Mouse (Mus musculus) adrenal gland, postnatal 4 days (tissue): ENCODE measurements around the gene Pnmal2. TPM values are rescaled to one million over a fixed set of nuclear protein-coding genes. Genes with fewer than 3 reads are reported as not detected.

Experiments
- DNase-seq, 2 experiments: peaks; one replicate each; pipeline ENCODE4 v3.0.0; 2021 to 2022; ENCODE audit warnings: low spot score in 2 of 2, mixed read lengths in 2 of 2
- total RNA-seq, 2 experiments: library from RNA; stranded (reverse); gene quantifications; 2 replicates each; pipeline ENCODE4 v1.2.3; 2021

The Pnmal2 gene
- total RNA-seq, 2 experiments from 2014 or later = 40.7 to 42.6 TPM

GRCm38 (mm10) chr7:16916342-16917265 lies 27.9 kb upstream of the Pnmal2 start:
- DNase-seq = no peak

- no peak for DNase-seq
These were observed 27.0 kb upstream of the Pnmal2 start for GRCm38 (mm10) chr7:16917447-16917846.

GRCm38 (mm10) chr7:16918014-16918413 lies 26.5 kb upstream of the Pnmal2 start:
- no peak for DNase-seq

GRCm38 (mm10) chr7:16918670-16919069 lies 25.8 kb upstream of the Pnmal2 start:
- no peak for DNase-seq

- DNase-seq = no peak
These were observed 24.9 kb upstream of the Pnmal2 start for GRCm38 (mm10) chr7:16919395-16920149.

- no peak for DNase-seq
These were observed 24.3 kb upstream of the Pnmal2 start for GRCm38 (mm10) chr7:16920150-16920579.

GRCm38 (mm10) chr7:16920818-16921791 lies 23.4 kb upstream of the Pnmal2 start:
- DNase-seq = no peak

GRCm38 (mm10) chr7:16921881-16922335 lies 22.6 kb upstream of the Pnmal2 start:
- no peak for DNase-seq

- DNase-seq = no peak
These were observed 22.0 kb upstream of the Pnmal2 start for GRCm38 (mm10) chr7:16922360-16922973.

- no peak for DNase-seq
These were observed 21.0 kb upstream of the Pnmal2 start for GRCm38 (mm10) chr7:16923283-16924036.

- peak; percentile 99 for DNase-seq
These were observed 20.2 kb upstream of the Pnmal2 start, which contains the start of gene Calm3 for GRCm38 (mm10) chr7:16924037-16924834. Calm3 (minus strand) TSS chr7:16924114.

GRCm38 (mm10) chr7:16928341-16928740 lies 16.1 kb upstream of the Pnmal2 start:
- DNase-seq = no peak

GRCm38 (mm10) chr7:16930850-16931249 lies 13.6 kb upstream of the Pnmal2 start:
- no peak for DNase-seq

- DNase-seq = peak; percentile 66 to 74
These were observed 12.4 kb upstream of the Pnmal2 start for GRCm38 (mm10) chr7:16931968-16932627.

GRCm38 (mm10) chr7:16932704-16933577 lies 11.5 kb upstream of the Pnmal2 start:
- no peak for DNase-seq

GRCm38 (mm10) chr7:16937312-16937711 lies 7.2 kb upstream of the Pnmal2 start:
- DNase-seq = no peak
